Mouse (Mus musculus): ENCODE measurements at regions not wholly inside any gene's neighbourhood (a gene's known extent, or its start where the extent isn't known, plus 50 kb on each side); places are given as distances from the start of the nearest gene placed in this dataset.

DNA sequence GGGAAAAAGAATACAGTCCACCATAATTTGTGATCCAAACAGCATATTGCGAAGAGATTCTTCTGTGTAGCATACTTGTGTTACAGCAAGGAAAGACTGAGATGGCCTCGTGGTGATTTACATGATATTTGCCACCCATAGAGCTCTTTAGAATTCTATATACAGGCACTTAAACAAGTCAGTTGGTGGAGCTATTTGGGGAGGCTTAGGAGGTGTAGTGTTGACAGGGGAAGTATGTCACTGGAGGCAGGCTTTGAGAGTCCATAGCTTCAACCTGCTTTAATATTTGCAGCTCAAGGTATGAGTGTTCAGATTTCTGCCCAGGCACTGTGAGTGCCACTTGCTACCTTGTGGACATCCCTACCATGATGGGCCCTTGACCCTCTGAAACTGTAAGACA, 187.3 kb downstream of the Ostf1 start:
- DNase-seq (ENCODE audit: inconsistent age in 2 of 2, low spot score in 1 of 2) = no peak

DNA sequence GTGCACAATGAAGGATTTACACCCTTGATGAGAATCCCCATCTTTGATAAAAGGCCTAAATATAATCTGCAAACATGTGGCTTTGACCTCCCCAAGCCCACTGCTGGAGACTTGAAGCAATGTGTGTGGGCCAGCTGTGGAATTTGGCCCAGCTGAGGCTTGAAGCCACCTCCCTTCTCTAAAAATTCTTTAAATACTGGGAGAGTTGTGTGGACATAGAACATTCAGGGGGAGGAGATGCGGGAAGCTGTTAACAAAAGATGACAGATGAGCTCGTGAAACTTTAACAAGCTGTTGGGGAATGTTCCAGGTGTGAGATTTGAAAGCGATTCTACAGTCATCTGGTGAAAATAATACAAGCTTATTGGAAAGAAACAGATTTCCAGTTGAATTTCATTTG, 195.3 kb downstream of the Ostf1 start:
- no peak for DNase-seq (ENCODE audit: inconsistent age in 2 of 2, low spot score in 1 of 2)

DNA sequence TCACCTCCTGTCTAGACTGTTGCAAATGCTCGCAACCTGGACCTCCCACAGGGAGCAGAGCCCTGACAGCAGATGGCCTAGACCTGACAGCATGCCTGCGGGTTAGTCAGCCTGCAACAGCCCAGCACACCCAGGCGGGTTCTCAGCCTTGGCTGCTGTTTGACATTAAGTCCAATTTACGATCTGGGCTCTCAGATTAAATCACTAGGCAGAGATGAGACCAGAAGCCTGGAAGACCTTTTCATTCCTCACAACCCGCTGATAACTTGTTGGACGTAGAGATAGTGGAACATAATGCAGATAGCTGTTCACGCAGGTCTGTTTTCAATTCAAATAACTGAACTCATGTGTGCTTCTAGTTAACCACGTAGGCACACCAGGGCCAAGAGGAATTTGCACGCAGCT, 211.2 kb downstream of the Ostf1 start:
- DNase-seq (ENCODE audit: inconsistent age in 2 of 2, low spot score in 1 of 2) = peak; percentile 27 to 87

DNA sequence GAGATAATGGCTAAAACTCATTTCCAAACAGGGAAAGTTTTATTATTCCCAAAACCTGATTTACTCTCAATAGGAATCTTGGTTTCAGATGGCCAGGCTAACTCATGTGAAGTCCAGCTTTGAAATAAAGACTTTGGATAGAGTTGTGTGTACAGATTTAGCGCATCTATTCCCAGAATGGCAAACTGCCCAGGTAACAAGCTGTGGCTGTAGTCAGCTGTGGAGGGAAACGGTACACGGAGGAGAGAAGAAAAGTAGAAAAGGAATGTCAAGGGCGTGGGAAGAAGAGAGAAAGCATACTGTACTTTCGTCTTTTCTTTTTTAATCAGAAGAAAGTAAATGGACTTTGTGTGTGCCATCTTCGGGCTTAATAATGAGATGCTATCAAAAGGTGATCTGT, 213.1 kb downstream of the Ostf1 start:
- no peak for DNase-seq (ENCODE audit: inconsistent age in 2 of 2, low spot score in 1 of 2)

DNA sequence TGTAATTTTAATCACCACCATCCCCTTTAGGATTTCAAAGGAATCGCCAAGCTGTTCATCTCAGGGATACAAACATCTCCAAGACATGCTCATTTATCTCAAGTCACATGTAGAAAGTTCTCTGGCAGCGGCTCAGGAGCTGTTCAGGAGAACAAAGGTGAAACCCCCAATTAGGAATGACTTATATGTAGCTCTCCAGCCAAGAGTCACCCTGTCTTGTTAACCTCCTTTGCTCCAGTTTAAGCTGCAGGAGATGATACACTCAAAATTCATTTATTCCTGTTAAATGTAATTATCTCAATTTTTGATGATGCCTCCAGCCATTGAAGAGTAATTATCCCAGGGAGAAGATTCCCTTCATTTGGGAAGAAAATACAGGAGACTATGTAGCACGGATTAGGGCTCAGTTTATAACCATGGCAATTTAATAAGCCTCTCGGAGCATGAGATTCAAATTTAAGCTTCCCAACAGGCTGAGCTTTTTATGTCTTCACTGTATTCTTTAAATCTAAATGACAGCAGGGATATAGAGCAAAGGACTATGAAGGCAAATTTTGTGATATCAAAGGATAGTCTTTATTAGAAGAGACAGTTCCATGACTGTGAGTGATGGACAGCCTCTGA, 254.0 kb downstream of the Ostf1 start:
- no peak for DNase-seq (ENCODE audit: inconsistent age in 2 of 2, low spot score in 1 of 2)

DNA sequence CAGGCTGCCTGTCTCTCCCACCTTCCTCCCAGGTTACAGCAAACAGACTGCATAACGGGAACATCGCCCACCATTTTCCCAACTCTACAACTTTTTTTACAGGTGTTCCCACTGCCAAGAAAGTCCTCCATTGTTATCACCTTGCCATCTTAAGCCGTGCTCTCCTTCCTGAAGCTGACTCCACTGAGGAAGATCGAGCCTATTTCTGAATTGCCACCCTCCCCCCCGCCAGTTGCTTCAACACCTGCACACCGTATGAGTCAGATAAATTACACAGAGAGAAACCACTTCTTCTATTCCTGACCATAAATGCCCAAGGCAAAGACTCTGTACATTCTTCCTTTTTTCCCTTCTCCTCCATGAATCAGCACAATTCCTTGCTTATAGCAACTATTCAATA, 263.0 kb downstream of the Ostf1 start:
- no peak for DNase-seq (ENCODE audit: inconsistent age in 2 of 2, low spot score in 1 of 2)

DNA sequence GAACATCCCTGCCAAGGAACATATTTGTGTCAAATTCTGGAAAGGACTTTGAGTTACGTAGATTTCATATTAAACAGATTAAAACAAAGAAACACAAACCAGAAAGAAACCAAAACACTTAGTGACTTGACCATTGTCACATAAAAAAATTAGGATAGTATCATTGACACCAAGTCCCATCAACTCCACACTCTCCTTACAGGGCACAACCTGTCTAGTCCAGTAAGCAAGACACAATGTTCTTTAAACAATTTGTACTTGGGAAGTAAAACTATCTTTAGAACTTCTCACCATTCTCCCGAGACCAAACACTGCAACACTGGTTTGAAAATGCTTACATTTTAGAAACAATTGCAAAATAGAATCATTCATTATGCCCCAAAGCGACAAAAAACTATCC, 277.7 kb downstream of the Ostf1 start:
- no peak for DNase-seq (ENCODE audit: inconsistent age in 2 of 2, low spot score in 1 of 2)

DNA sequence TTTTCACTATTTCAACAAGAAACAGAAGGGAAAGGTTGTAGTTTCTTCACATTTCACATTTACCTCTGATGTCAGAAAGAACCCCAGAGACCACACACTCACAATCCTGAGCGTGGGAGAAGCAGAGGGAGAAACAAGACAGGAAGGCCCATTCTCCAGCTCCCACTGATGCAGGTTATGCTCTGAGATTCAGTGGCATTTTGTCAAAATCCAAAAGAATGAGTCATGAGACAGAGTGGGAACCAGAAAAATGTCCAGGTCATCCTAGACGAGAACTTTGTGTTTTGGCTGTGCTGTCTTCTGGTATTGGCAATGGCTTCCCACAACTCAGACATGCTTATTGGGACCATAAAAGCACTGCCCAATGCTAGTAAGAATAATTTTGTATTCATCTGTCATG, 285.9 kb downstream of the Ostf1 start:
- peak in 1 of 2 experiments; percentile 39 for DNase-seq (ENCODE audit: inconsistent age in 2 of 2, low spot score in 1 of 2)

DNA sequence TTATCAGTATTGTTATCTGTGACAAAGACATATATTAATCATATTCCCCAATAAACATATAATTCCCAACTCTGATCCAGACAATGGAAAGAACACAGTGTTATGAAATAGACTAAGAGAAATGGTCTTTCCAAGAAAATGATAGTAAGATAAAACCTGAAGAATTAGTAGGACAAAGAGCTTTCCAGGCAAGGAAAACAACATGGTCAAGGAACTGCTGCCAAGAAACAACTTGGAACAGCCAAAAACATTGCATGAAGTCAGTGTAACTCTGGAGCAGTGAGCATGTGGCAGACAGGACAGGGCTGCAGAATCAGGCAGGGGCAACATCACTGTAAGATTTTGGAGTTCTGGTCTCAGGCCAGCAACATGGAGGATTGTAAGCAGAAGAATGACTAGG, 288.0 kb downstream of the Ostf1 start:
- DNase-seq (ENCODE audit: inconsistent age in 2 of 2, low spot score in 1 of 2) = peak in 1 of 2 experiments; percentile 38

DNA sequence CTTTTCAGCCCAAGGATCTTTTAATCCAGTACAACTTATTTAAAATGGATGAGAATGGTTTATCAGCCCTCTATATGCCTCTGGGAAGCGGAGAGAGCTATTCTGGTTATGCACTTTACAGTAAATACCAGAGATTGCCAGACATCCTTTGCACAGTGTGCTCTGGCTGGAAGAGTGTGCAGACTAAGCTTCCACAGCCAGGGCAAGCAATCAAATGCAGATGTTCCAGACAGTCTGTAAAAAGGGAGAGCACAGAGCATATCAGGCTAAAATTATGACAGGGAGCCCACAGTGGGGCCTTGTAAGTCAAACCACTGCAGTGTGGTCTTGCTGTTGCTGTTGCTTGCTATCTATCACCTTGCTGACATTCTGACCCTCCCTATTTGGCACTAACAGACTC, 288.6 kb downstream of the Ostf1 start:
- peak in 1 of 2 experiments; percentile 29 for DNase-seq (ENCODE audit: inconsistent age in 2 of 2, low spot score in 1 of 2)

DNA sequence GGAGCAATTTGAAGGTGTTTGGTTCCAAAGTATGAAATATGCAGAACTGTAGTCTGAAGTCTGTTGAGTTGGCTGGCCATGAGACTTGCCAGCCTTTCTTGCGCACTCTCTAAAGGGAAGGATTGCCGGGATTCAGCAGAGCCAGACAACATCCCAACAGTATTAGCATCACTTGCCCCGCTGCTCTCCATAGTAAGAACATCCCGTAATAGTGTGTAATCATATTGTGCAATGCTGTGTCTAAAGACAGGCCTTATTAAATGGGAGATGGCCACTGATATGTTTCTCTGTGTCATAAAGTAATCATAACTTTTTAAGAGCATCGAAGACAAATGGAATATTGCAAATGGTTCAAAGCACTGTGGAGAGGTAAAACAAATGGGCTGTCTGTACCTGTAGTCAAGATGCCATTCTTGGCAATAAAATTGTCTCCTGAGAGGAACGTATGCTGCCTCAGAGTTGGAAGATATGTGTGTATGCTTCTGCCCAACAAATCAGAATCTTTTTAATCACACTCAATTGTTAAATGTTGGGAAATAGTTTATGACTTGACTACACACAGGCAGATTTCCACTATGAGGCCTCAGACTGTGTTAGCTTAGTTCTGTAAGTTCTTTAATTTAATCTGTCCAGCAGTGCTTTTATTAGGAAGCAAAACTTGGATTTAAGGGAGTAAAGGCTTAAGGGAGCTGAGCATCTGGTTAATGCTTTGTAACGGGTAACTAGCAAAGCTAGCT, 293.6 kb downstream of the Ostf1 start:
- no peak for DNase-seq (ENCODE audit: inconsistent age in 2 of 2, low spot score in 1 of 2)

DNA sequence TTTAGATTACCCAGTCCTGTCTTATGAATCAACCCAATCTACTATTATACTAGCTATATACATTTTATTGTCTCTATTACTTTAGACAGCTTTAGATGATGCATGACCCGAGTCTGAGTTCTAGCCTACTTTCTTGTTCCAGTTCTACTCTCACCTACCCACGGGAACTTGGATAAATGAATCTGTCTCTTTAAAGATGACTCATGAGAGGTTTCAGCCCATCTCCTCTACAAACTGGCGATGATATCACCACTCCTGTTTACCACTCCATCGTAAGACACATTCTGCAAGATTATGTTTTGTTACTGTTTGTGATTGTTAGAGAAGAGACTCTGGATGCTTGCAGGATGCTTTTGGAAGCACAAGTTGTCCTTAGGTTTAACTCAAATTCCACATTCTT, 295.0 kb downstream of the Ostf1 start:
- peak in 1 of 2 experiments; percentile 38 for DNase-seq (ENCODE audit: inconsistent age in 2 of 2, low spot score in 1 of 2)

DNA sequence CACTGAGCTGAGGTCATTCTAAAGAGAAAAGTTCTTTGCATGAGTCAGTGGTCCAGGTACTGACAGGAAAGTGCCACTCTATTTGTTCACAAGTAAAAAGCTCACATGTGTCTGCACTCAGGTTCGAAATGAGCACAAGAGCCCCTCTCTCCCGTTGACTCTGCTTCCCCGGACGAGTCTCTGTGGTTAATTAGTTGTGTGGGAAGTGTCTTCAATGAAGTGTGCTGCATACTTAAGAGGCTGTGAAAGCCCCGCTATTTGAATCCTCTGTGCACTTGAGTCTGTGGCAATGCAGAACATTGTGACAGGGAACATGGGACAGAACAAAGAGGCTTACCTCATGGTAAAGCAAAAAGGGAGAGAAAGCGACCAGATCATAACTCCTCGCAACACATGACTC, 297.0 kb downstream of the Ostf1 start:
- DNase-seq (ENCODE audit: inconsistent age in 2 of 2, low spot score in 1 of 2) = no peak

DNA sequence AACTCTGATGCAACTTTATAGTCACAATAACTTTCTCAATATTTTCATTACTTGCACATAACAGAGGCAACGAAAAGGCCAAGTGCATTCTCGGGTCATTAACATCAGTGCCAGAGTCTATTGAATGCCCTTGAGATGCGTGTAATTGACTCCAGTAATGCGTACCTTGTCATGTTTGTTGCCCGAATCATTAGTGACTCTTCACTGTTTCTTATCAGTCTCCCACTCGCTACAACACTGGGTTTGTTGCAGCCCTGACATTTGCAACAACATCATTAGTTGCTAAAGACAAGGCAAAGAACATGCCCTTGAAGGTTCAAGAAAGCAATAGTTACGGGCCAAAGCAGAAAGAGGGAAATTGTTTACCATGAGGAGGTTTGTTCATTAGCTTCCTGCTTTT, 299.8 kb downstream of the Ostf1 start:
- peak; percentile 23 to 88 for DNase-seq (ENCODE audit: inconsistent age in 2 of 2, low spot score in 1 of 2)

DNA sequence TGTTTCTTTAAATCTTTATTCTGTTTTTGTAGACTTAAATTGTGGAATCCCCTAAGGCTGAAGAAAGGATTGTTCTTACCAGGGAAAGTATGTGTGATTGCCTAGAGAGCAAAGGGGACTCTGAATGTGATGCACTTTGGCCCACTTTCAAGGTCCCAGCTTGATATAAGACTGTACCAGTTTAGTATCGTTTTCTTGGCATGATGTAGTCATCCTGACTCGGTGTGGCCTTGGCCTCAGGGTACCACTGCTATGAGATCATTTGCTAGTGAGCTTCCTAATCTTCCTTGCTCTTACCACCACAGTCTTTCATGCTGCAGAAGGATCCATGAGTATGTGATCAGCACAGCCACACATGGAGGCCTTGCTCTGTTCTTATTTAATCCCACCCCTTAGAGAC, 302.2 kb downstream of the Ostf1 start:
- DNase-seq (ENCODE audit: inconsistent age in 2 of 2, low spot score in 1 of 2) = peak; percentile 75 to 79

DNA sequence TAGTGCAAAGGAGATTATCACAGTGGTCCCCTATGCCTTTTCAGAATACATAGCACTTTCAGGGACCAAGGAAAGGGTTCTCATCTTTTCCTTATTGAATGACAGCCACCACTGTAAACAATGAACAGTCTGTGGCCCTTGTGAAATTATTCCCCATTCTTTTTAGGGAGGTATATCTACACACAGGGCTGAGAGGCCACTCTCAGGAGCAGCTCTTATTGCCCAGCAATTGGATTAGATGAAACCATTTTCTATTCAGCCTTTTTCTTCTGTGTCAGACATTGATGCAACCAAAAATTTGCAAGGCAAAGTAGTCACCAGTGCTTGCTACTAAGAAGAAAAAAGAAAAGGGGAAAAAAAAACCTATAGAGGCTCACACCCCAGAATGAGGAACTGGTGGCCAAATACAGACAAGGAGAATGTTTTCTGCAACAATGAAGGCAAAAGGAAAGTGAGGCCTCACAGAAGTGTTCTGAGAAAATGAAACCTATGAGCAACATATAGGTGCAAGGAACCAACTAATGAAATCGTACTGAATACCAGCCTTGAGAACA, 313.2 kb downstream of the Ostf1 start:
- DNase-seq (ENCODE audit: inconsistent age in 2 of 2, low spot score in 1 of 2) = no peak

DNA sequence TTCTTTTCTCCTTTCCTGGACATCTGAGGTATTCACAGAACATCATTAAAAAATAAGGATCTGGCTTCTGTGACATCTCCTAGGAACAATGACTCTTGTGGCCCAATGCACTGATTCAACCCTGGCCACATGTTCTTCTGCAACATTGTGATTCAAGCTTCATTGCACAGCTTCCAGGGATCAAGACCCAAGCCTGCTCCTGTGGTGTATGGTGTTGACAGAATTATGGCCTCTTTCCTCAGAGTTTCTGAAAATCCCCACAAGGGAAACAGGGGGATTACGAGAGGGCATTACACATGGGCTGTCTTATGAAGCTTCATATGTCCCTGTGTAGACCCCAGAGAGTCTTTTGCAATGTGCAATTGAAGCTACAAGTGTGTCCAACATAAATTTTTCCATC, 358.2 kb downstream of the Ostf1 start:
- peak in 1 of 2 experiments; percentile 10 for DNase-seq (ENCODE audit: inconsistent age in 2 of 2, low spot score in 1 of 2)

DNA sequence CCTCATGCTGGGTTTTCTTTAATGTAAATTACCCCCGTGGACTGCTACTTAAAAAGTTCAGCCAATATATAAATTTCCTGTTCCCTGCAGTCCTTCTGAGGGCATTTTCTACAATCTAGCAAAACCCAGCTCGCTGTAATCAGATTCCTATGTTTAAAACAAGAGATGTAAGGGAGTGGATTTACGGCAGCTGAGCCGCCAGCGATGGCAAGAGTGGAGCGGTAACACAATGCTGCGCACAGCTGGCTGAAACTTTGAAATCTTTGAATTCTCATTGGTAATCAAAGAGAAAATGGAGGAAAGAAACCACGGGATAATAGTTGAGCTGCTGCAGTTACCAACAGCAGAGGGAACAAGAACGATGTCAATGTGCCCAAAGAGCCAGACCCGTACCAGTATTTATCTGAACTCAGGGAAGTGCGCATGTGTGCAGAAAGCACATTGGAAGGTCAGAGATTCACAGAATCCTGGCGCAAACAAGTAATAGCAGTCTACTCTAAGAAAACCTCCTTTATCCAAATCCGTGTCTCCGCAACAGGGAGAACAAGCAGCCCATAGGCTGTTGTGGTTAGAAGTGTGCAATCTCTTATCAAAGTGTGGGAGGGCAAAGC, 376.4 kb downstream of the Ostf1 start:
- DNase-seq (ENCODE audit: inconsistent age in 2 of 2, low spot score in 1 of 2) = no peak

DNA sequence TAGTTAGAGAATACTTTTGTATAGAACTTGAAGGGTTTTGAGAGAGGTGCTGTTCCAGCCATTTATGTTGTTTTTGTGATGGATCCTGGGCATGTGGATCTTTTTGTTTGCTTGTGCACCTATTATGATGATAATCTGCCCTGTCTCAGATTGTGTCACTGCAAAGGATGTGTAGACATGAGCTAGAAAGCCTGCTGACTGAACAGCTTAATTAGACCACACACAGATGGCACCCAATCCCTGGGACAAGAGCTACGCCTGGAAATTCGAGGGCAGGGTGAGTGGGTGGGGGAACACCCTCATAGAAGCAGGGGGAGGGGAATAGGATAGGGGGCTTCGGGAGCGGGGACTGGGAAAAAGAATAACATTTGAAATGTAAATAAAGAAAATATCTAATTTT, 378.3 kb downstream of the Ostf1 start:
- DNase-seq (ENCODE audit: inconsistent age in 2 of 2, low spot score in 1 of 2) = no peak
